Mouse (Mus musculus) C2C12 (cell line): ENCODE measurements around the gene Htr1a. TPM values are rescaled to one million over a fixed set of nuclear protein-coding genes. Genes with fewer than 3 reads are reported as not detected.

Experiments
- H3K27me3 ChIP-seq: one replicate; pipeline ENCODE4 v1.6.1; 2011; ENCODE audit not compliant: control insufficient read depth, insufficient read depth, insufficient read length
- H3K36me3 ChIP-seq: one replicate; pipeline ENCODE4 v1.6.1; 2011; ENCODE audit not compliant: control insufficient read depth, insufficient read depth
- H3K4me3 ChIP-seq: one replicate; pipeline ENCODE4 v1.5.1; 2011; ENCODE audit warnings: mild to moderate bottlenecking, control low read depth; ENCODE audit not compliant: poor library complexity, insufficient read depth, severe bottlenecking
- H3K79me2 ChIP-seq: one replicate; pipeline ENCODE4 v1.6.1; 2011; ENCODE audit not compliant: control insufficient read depth, insufficient read depth
- H3K79me3 ChIP-seq: one replicate; pipeline ENCODE4 v1.6.1; 2011; ENCODE audit warnings: low read depth, control low read depth
- H3ac ChIP-seq: one replicate; pipeline ENCODE3; 2011; ENCODE audit warnings: low read depth; ENCODE audit not compliant: control insufficient read depth, insufficient read length
- CEBPB ChIP-seq: IDR thresholded peaks from one replicate; pipeline ENCODE4 v1.6.1; 2011; ENCODE audit warnings: low read depth, mild to moderate bottlenecking, control low read depth, moderate library complexity
- CTCF ChIP-seq: IDR thresholded peaks from one replicate; pipeline ENCODE4 v1.5.1; 2011; ENCODE audit not compliant: control insufficient read depth, insufficient read depth, insufficient read length
- FOSL1 ChIP-seq: IDR thresholded peaks from one replicate; pipeline ENCODE4 v1.8.0; 2011; ENCODE audit warnings: mild to moderate bottlenecking, low read length; ENCODE audit not compliant: poor library complexity, insufficient read depth, severe bottlenecking
- MAX ChIP-seq: IDR thresholded peaks from one replicate; pipeline ENCODE4 v1.6.1; 2011; ENCODE audit warnings: mild to moderate bottlenecking, control low read depth
- MYOD1 ChIP-seq: IDR thresholded peaks from one replicate; pipeline ENCODE4 v1.6.1; 2011; ENCODE audit warnings: low read depth; ENCODE audit not compliant: control insufficient read depth, insufficient read length
- MYOG ChIP-seq: IDR thresholded peaks from one replicate; pipeline ENCODE4 v1.6.1; 2011; ENCODE audit not compliant: control insufficient read depth, insufficient read length; ENCODE audit errors: extremely low read depth
- USF1 ChIP-seq: IDR thresholded peaks from one replicate; pipeline ENCODE4 v1.6.1; 2011; ENCODE audit warnings: low read depth, mild to moderate bottlenecking, control low read depth, moderate library complexity
- long read RNA-seq, 2 experiments: library from polyadenylated mRNA; unstranded; transcript quantifications; one replicate each; pipeline ENCODE4 v2.0.0; 2019 to 2020
- polyA plus RNA-seq: library from polyadenylated mRNA; unstranded; fragments of >200 nt; fragmentation: generic; extraction: Trizol; gene quantifications from one replicate; pipeline ENCODE4 v1.2.1, GENCODE M21; 2012; ENCODE audit warnings: missing spikeins

Gene Htr1a
- not detected for polyA plus RNA-seq
- long read RNA-seq, experiment 1, result 0 reads
- long read RNA-seq, experiment 2, result 0 reads

GRCm38 (mm10) chr13:105443339-105443738 lies at the start of gene Htr1a:
Gene Htr1a (plus strand): TSS chr13:105443639.
- Histone ChIP-seq H3K4me3 (no peak within 1 kb of the TSS), H3K27me3 (no peaks in the 10 kb centered on the region), H3ac (no peak within 1 kb of the TSS), H3K79me3 (no peaks in the 10 kb centered on the region), H3K79me2 (no peaks in the 10 kb centered on the region), H3K36me3 (no peaks in the 10 kb centered on the region)
- no peak for TF ChIP-seq MYOG
- no peak for TF ChIP-seq CEBPB
- no peak for TF ChIP-seq USF1
- no peak for TF ChIP-seq MYOD1
- TF ChIP-seq FOSL1, result no peak
- TF ChIP-seq MAX, result no peak

GRCm38 (mm10) chr13:105411535-105412326 lies 31.7 kb upstream of the Htr1a start:
- H3K36me3 ChIP-seq, result no peaks in the 10 kb centered on the region
- TF ChIP-seq MAX (no peak), MYOD1 (no peak), USF1 (no peak), MYOG (no peak), CEBPB (no peak), FOSL1 (no peak), CTCF (no peak)
- no peak overlapping the region for H3K4me3 ChIP-seq

GRCm38 (mm10) chr13:105412327-105412722 lies 31.1 kb upstream of the Htr1a start:
- TF ChIP-seq MYOD1, result no peak
- no peak overlapping the region for H3K4me3 ChIP-seq
- H3ac ChIP-seq, result no peak overlapping the region
- no peaks in the 10 kb centered on the region for H3K36me3 ChIP-seq
- no peaks in the 10 kb centered on the region for H3K79me3 ChIP-seq
- H3K79me2 ChIP-seq, result no peaks in the 10 kb centered on the region
- no peaks in the 10 kb centered on the region for H3K27me3 ChIP-seq

More at GRCm38 (mm10) chr13:105411535-105412326, 31.7 kb upstream of the Htr1a start:
- Histone ChIP-seq H3K27me3 (no peaks in the 10 kb centered on the region), H3ac (no peak overlapping the region), H3K79me2 (no peaks in the 10 kb centered on the region), H3K79me3 (no peaks in the 10 kb centered on the region)

DNA sequence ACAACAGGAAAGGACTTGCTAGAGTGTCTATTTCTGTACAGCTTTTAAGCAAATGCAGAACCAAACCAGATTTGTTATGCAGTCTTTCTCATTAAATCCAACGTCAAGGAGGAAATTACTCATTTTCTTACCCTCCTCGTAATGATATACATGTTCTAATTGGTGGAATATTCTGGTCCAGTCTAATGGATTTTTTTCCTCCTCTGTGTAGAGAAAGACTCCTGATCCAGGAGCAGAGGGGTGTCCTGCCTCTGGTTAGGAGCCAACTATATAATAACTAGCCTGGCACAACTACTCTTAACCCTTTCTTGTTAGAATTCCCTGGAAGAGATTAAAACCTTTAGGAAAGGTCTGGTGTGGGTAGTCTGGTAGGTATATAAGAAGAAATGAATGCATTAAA lies 10.3 kb upstream of the Htr1a start:
- no peaks in the 10 kb centered on the region for H3K79me2 ChIP-seq
- H3K27me3 ChIP-seq, result no peaks in the 10 kb centered on the region
- no peak for TF ChIP-seq USF1
- TF ChIP-seq MAX, result no peak
- no peak for TF ChIP-seq CTCF
- no peak for TF ChIP-seq CEBPB
- TF ChIP-seq MYOD1, result no peak
- TF ChIP-seq FOSL1, result no peak
- no peak for TF ChIP-seq MYOG
- H3K36me3 ChIP-seq, result no peaks in the 10 kb centered on the region
- H3K4me3 ChIP-seq, result no peak overlapping the region
- H3K79me3 ChIP-seq, result no peaks in the 10 kb centered on the region
- no peak overlapping the region for H3ac ChIP-seq

- no peaks in the 10 kb centered on the region for H3K36me3 ChIP-seq
- H3K79me2 ChIP-seq, result no peaks in the 10 kb centered on the region
- TF ChIP-seq MAX, result no peak
- TF ChIP-seq MYOG, result no peak
- no peak for TF ChIP-seq MYOD1
- no peak for TF ChIP-seq CTCF
- no peak for TF ChIP-seq USF1
- H3K27me3 ChIP-seq, result no peaks in the 10 kb centered on the region
- H3K79me3 ChIP-seq, result no peaks in the 10 kb centered on the region
- H3K4me3 ChIP-seq, result no peak overlapping the region
- H3ac ChIP-seq, result no peak overlapping the region
These were observed 9.8 kb upstream of the Htr1a start for GRCm38 (mm10) chr13:105433630-105434029.

- no peaks in the 10 kb centered on the region for H3K36me3 ChIP-seq
- H3K79me3 ChIP-seq, result no peaks in the 10 kb centered on the region
- TF ChIP-seq MAX, result no peak
- no peak for TF ChIP-seq CEBPB
- no peak for TF ChIP-seq CTCF
- TF ChIP-seq MYOG, result no peak
- no peaks in the 10 kb centered on the region for H3K79me2 ChIP-seq
- H3ac ChIP-seq, result no peak overlapping the region
- no peaks in the 10 kb centered on the region for H3K27me3 ChIP-seq
- H3K4me3 ChIP-seq, result no peak overlapping the region
These were observed 863 bp upstream of the Htr1a start for GRCm38 (mm10) chr13:105442576-105442975.
